Mouse (Mus musculus): ENCODE measurements around the gene Tipin.

Gene Tipin

DNA sequence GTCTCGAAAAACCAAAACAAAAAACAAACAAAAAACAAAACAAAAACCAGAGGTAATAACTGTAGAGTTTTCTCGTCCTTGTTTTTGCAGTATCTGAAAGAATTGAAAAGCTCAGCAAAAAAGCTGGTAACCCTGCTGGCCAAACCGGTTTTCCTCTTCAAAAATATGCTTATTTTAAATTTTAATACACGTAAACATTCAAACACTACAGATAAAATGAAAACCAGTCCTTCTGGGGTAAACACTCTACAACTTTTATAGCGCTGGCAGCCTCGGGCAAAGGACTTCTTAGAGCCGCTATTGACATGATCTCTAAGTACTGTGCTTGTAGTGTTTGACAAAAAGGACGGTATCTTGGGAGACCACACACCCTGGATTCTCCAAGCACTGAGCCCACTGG is 60.3 kb downstream of the Tipin start:
- no peak for DNase-seq (ENCODE audit: low read depth in 1 of 2, low spot score in 2 of 2)

DNA sequence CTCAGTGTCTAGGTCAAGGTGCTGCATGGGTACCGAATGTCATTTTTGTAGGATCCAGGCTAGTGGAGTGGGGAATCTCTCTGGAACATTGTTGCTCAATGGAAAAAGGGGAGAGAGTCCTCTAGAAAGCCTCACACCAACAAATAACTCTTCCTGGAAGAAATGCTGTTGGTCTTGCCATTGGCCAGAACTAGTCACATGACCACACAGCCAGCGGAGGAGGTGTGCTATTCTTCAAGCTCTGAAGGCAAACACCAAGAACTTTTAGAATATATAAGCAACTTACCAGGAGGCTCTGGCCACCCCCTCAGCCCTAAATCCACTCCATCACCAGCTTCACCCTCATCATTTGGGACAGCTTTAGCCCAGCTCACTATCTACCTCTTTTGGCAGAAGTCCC is 62.3 kb downstream of the Tipin start:
- no peak for DNase-seq (ENCODE audit: low read depth in 1 of 2, low spot score in 2 of 2)

GRCm38 (mm10) chr9:64345931-64346330 is 64.5 kb downstream of the Tipin start:
- no peak for DNase-seq (ENCODE audit: low read depth in 1 of 2, low spot score in 2 of 2)

GRCm38 (mm10) chr9:64347377-64347776 is 66.0 kb downstream of the Tipin start:
- no peak for DNase-seq (ENCODE audit: low read depth in 1 of 2, low spot score in 2 of 2)

GRCm38 (mm10) chr9:64349490-64349889 is 68.1 kb downstream of the Tipin start:
- DNase-seq (ENCODE audit: low read depth in 1 of 2, low spot score in 2 of 2) = no peak

GRCm38 (mm10) chr9:64351191-64351590 is 69.8 kb downstream of the Tipin start:
- DNase-seq (ENCODE audit: low read depth in 1 of 2, low spot score in 2 of 2) = no peak

All from monocyte, adult 2 months (primary cell).